Mouse (Mus musculus) lung, postnatal 0 days (tissue): ENCODE results near the gene Efcab8. TPM values are rescaled to one million over a fixed set of nuclear protein-coding genes. Genes with fewer than 3 reads are reported as not detected.

Experiments used
- ATAC-seq: fragments of 200-750 bp; cut with Nextera tagmentation; 2 replicates; pipeline ENCODE4 v1.8.0; 2017; ENCODE audit warnings: moderate library complexity
- DNase-seq: peaks from one replicate; pipeline ENCODE4 v3.0.0-alpha.2; 2016; ENCODE audit warnings: low spot score
- H3K27ac ChIP-seq: fragments of 300-500 bp; sonication (generic); 2 replicates; pipeline ENCODE4 v1.5.1; 2014; ENCODE audit warnings: antibody characterized with exemption, mild to moderate bottlenecking, low read length, mixed read lengths
- H3K27me3 ChIP-seq: fragments of 300-500 bp; sonication (generic); replicated peaks from 2 replicates; pipeline ENCODE4 v1.6.1; 2014; ENCODE audit warnings: low read length, mixed read lengths; ENCODE audit not compliant: insufficient read depth
- H3K36me3 ChIP-seq: fragments of 300-500 bp; sonication (generic); 2 replicates; pipeline ENCODE4 v1.6.1; 2014; ENCODE audit warnings: low read length, mixed read lengths; ENCODE audit not compliant: insufficient read depth
- H3K4me1 ChIP-seq: fragments of 300-500 bp; sonication (generic); 2 replicates; pipeline ENCODE4 v1.6.1; 2014; ENCODE audit warnings: antibody characterized with exemption, low read depth, low read length, mixed read lengths; ENCODE audit not compliant: insufficient read depth
- H3K4me2 ChIP-seq: fragments of 300-500 bp; sonication (generic); replicated peaks from 2 replicates; pipeline ENCODE4 v1.6.1; 2014; ENCODE audit warnings: low read depth, mild to moderate bottlenecking, low read length, moderate library complexity, mixed read lengths
- H3K4me3 ChIP-seq: fragments of 300-500 bp; sonication (generic); 2 replicates; pipeline ENCODE4 v1.5.1; 2014; ENCODE audit warnings: low read depth, low read length
- H3K9ac ChIP-seq: fragments of 300-500 bp; sonication (generic); replicated peaks from 2 replicates; pipeline ENCODE4 v1.6.1; 2014; ENCODE audit warnings: low read depth, mild to moderate bottlenecking
- H3K9me3 ChIP-seq: fragments of 300-500 bp; sonication (generic); 2 replicates; pipeline ENCODE4 v1.6.1; 2016; ENCODE audit warnings: low read length, mixed read lengths
- CTCF ChIP-seq: IDR thresholded peaks from 2 replicates; pipeline ENCODE4 v1.5.1; 2016; ENCODE audit warnings: antibody characterized with exemption, mild to moderate bottlenecking
- EP300 ChIP-seq: IDR thresholded peaks from 2 replicates; pipeline ENCODE4 v1.6.1; 2016; ENCODE audit warnings: antibody characterized with exemption, mild to moderate bottlenecking, control low read depth
- WGBS: fragments of 180-500 bp; shearing (Covaris S2); extraction: QIAGEN DNeasy Blood & Tissue Kit; methylation state at CpG from one replicate; pipeline ENCODE4 v1.1.7; 2014; 5-methylcytosine and 5-hydroxymethylcytosine counted together
- polyA plus RNA-seq: library from polyadenylated mRNA; unstranded; fragments of >200 nt; fragmentation: Nextera tagmentation; extraction: Ambion mirVana; gene quantifications from 2 replicates; pipeline ENCODE4 v1.2.1, GENCODE M21; 2015

Efcab8 gene
- polyA plus RNA-seq, 1 experiment from 2014 or later = not detected

GRCm38 (mm10) chr2:153833291-153833690 lies 53.6 kb downstream of the Efcab8 start:
- H3K27ac ChIP-seq = no peak overlapping the region
- H3K27me3 ChIP-seq = no peaks in the 10 kb centered on the region
- no peak overlapping the region for H3K4me2 ChIP-seq
- TF ChIP-seq EP300 = no peak
- TF ChIP-seq CTCF = no peak
- H3K4me3 ChIP-seq = no peak overlapping the region
- 79% methylated on average over 8 of the region's 8 CpGs for WGBS
- ATAC-seq (no peak), DNase-seq (no peak)
- H3K9me3 ChIP-seq = no peaks in the 10 kb centered on the region
- H3K9ac ChIP-seq = no peak overlapping the region
- no peaks in the 10 kb centered on the region for H3K36me3 ChIP-seq
- H3K4me1 ChIP-seq = no peaks in the 10 kb centered on the region

- H3K27me3 ChIP-seq = no peaks in the 10 kb centered on the region
- H3K9ac ChIP-seq = no peak overlapping the region
- TF ChIP-seq CTCF = no peak
- no peak for TF ChIP-seq EP300
- 73% methylated on average over 8 of the region's 8 CpGs for WGBS
- H3K9me3 ChIP-seq = no peaks in the 10 kb centered on the region
- DNase-seq (no peak), ATAC-seq (no peak)
- no peaks in the 10 kb centered on the region for H3K36me3 ChIP-seq
- no peaks in the 10 kb centered on the region for H3K4me1 ChIP-seq
- no peak overlapping the region for H3K4me2 ChIP-seq
- no peak overlapping the region for H3K27ac ChIP-seq
- no peak overlapping the region for H3K4me3 ChIP-seq
Measured at GRCm38 (mm10) chr2:153842854-153843253, 63.1 kb downstream of the Efcab8 start.

DNA sequence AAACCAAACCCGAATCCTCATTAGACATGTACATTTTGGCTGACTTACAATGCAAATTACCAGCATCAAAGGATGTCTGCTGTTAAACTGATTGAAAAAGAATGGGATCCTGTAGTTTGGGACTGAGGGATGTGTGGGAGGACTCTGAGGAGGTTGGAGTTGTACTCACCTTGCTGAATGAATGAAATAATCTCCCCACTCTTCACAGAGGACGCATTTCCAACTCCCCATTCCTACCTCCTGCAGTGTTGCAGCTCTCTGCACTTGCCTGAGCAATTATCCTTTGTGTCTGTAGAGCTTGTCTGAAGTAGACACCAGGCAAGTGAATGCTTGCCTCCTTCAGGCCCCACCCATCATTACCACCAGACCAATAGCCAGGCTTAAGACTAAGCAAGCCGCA lies 68.7 kb downstream of the Efcab8 start:
- Histone ChIP-seq H3K27ac (no peak overlapping the region), H3K36me3 (no peaks in the 10 kb centered on the region), H3K9ac (no peak overlapping the region), H3K4me3 (no peak overlapping the region), H3K4me2 (no peak overlapping the region), H3K27me3 (no peaks in the 10 kb centered on the region), H3K9me3 (no peaks in the 10 kb centered on the region), H3K4me1 (no peaks in the 10 kb centered on the region)
- WGBS = 73% methylated on average over 3 of the region's 3 CpGs
- ATAC-seq = no peak
- no peak for DNase-seq
- TF ChIP-seq CTCF (no peak), EP300 (no peak)

- ATAC-seq (no peak), DNase-seq (no peak)
- 78% methylated on average over 6 of the region's 6 CpGs for WGBS
- Histone ChIP-seq H3K9me3 (no peaks in the 10 kb centered on the region), H3K9ac (no peak overlapping the region), H3K4me1 (no peaks in the 10 kb centered on the region), H3K27me3 (no peaks in the 10 kb centered on the region), H3K4me2 (no peak overlapping the region), H3K4me3 (no peak overlapping the region), H3K36me3 (no peaks in the 10 kb centered on the region), H3K27ac (no peak overlapping the region)
- TF ChIP-seq CTCF = peak; percentile 54
- no peak for TF ChIP-seq EP300
Measured at GRCm38 (mm10) chr2:153850351-153851029, 70.8 kb downstream of the Efcab8 start.

DNA sequence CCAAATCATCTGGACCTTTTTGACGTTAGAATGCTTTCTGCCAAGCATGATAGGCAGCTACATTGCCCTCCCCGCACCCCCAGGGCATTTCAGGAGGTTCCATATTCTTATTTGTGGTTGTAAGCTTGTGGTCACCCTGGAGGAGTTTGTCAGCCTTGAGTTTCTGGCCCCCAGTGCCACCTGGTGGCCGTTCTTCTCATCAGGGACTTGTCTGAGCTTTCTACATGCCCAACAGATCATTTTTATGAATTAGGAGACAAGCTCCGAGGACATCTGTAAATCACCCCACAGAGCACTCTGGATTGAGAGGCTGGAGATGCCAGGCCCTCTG lies 71.3 kb downstream of the Efcab8 start:
- Histone ChIP-seq H3K4me3 (no peak overlapping the region), H3K27ac (no peak overlapping the region), H3K9ac (no peak overlapping the region), H3K36me3 (no peaks in the 10 kb centered on the region), H3K9me3 (no peaks in the 10 kb centered on the region), H3K4me1 (no peaks in the 10 kb centered on the region), H3K4me2 (no peak overlapping the region), H3K27me3 (no peaks in the 10 kb centered on the region)
- peak; percentile 59 for TF ChIP-seq CTCF
- no peak for TF ChIP-seq EP300
- 30% methylated on average over 4 of the region's 4 CpGs for WGBS
- ATAC-seq (no peak), DNase-seq (peak; percentile 32)

GRCm38 (mm10) chr2:153853544-153853943 lies 73.8 kb downstream of the Efcab8 start:
- DNase-seq (no peak), ATAC-seq (no peak)
- Histone ChIP-seq H3K27ac (no peak overlapping the region), H3K4me3 (no peak overlapping the region), H3K9me3 (no peaks in the 10 kb centered on the region), H3K4me1 (no peaks in the 10 kb centered on the region), H3K36me3 (no peaks in the 10 kb centered on the region), H3K9ac (no peak overlapping the region), H3K27me3 (no peaks in the 10 kb centered on the region), H3K4me2 (no peak overlapping the region)
- WGBS = 20% methylated on average over 5 of the region's 5 CpGs
- TF ChIP-seq CTCF (no peak), EP300 (no peak)

DNA sequence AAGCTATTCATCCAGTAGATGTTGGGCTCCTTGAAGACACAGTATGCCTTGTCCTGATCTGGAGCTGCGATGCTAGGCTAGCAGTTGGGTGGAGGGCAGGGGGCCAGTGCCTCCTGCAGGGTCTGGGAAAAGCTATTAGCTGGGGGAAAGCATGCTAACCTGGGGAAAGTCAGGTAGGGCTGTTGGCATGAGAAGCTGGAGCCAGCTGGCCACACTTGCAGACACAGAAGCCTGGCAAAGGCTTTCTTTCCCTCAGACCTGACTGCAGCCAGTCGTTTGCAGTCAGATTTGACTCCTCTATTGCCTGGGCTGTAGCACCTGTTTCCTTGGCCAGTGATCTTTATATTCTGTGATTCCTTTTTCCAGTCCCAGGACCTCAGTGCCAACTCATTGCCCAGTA lies 79.8 kb downstream of the Efcab8 start:
- Histone ChIP-seq H3K4me1 (no peaks in the 10 kb centered on the region), H3K9ac (no peak overlapping the region), H3K4me2 (no peak overlapping the region), H3K4me3 (no peak overlapping the region), H3K9me3 (no peaks in the 10 kb centered on the region), H3K36me3 (no peaks in the 10 kb centered on the region), H3K27ac (no peak overlapping the region), H3K27me3 (no peaks in the 10 kb centered on the region)
- TF ChIP-seq EP300 = no peak
- TF ChIP-seq CTCF = no peak
- DNase-seq (no peak), ATAC-seq (no peak)
- WGBS = 90% methylated on average over 2 of the region's 2 CpGs
